Mouse (Mus musculus): ENCODE data around the gene Mef2c. TPM values are rescaled to one million over a fixed set of nuclear protein-coding genes. Genes with fewer than 3 reads are reported as not detected.

The Mef2c gene
- total RNA-seq, 2 experiments from 2014 or later, result 53.4 to 56.5 TPM

DNA sequence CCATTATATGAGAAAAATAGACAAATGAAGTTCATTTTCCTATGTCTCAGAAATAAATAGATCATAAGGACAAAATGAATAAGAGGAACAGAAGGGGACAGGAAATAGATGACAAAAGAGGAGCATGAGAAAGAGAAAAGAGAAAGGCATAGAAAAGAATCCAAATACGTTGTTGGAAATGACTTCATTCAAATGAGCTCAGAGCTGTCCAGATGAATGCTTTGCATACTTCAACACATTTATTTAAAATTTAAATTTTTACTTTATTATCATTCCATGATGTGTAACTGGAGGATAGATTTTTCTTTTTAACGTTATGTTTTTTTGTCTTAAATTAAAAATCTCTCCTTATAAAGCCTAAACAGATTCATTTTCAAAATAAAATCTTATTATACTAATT, 203.8 kb downstream of the Mef2c start:
- no peak for DNase-seq

DNA sequence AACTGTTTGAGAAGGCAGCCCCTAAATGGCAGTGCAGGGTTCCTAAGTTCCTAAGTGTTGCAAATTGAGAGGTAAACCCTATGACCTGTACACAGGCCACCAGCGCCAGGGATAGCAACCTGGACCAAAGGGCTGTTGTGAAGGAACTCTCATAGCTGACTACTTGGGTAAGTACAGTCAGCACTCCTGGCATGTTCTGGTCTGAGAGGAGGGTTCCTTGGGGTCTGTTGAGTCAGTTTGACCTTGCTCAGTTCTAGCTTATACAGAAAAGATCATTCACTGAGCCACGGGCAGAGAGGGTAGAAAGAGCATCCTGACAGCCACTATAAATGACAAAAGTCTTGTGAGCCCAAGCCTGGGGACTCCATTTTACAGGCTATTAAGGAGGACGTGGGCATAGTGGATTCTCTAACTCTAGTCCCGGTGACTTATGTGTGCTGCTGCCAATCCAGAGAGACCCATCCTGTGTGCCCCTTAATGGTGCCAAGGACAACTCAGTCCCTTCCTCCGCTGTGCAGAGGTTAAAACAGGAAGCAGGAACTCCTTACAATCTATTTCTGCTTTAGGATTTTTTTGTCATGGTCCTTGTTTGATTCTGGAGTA, 209.0 kb downstream of the Mef2c start:
- DNase-seq, result no peak

DNA sequence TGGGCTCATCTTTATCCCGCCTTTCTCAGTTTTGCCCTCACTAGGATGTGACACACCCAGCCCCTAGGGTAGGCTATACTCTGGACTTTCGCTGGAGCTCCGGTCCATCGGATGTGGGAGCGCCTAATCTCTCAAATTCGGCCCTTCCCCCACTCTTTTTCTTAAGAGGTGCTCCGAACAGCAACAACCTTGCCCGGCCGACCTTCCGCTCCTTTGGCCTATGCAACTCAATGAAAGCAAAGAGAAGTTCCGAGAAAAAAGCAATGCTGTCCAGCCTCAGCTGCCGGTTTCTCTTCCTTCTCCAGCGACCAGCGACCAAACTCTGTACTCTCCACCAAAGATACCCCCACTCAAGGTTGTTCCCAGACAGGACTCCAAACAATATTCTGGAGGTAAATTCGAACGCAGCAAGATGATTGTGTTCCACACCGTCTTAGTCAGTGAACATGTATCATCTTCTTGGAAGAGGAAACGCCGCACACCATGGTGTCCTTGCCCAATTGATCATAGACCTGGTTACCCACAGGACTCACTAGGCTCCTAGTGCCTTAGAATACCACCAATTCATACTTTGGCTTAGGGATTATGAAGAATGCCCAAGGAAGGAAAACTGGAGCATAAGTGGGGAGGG, 209.9 kb downstream of the Mef2c start:
- no peak for DNase-seq

DNA sequence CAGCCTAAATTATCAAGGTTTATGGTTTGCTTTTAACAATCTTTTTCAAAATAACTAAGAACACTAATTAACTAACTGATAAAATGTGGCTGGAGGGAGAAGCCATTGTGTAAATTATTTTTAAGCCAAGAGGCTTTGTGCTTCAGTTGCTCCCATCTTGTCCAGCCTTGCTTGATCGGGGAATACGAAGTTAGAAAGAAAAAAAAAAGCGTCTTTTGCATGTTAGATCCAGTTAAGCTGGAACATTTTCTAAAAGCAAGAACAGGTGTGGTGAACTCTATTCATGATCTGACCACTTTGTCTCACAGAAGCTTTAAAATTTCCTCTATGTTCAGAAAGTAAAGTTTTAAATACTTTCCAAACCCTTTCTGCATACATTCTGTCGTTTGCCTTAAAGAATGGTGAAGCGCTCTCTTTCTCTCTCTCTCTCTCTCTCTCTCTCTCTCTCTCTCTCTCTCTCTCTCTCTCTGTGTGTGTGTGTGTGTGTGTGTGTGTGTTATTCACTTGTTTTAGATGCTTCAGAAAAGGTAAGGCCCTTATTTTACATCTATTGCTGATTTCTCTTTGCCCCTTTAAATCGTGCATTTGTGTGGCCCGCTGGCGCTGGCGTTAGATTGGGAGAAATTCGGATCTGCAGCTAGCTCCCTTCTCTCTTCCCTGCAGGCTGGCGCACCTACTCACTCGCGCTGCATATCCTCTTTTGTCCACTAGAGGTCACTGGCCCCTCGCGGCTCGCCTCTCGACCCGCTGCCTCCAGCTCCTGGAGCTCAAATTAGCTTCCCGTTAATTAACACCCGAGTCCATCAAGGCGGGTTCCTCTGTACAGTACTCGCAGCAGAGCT, 210.9 kb downstream of the Mef2c start:
- peak; percentile 63 to 84 for DNase-seq

DNA sequence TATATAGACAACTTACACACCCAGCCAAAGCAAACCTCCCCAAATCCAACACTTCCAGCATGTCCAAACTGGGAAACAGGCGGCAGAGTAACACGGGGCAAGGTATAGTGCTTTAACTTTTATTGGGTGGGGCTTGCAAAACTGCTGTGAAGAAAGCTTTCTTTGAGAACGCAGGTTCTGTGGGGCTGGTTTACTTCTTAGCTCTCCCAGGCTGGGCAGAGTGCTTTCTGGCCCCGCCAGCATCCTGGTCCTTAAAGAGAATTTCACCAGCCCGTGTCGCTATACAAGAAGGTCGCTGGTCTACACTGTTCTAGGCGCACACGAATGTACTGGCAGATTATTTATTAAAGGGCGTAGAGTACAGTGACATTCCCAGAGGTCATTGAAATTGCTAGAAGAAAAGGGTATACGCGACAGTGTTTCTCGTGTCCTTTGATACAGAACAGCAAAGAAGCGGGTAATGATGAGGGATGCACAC, 211.5 kb downstream of the Mef2c start:
- DNase-seq, result no peak

DNA sequence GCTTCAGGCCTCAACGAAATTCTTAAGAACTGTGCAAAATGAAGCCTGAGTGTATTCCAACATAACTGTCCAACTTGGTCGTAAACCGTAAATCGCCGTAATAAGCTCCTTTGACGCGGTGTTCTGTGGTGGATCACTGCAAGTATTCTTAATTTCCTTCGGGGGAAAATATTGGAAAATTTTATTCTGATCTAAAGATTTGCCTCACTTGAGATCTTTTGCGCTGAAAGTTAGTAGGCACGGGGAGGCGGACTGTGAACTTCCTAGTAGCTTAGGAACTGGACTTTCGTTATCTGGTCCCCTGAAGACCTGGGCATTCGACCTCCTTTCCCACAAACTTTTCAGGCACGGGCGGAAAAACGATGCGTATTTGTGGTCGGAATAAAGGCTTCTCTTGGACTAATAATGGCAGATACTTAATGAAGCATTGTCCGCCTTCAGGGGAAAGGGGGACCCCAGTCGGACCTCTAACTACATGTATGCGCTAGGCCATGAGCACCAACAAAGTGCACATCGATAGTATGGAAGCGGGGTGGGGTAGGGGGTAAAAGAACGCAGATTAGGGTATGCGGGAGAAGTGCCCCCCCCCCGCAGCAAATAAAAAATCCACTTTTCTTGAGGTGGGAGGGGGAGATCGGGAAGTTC, 212.3 kb downstream of the Mef2c start:
- no peak for DNase-seq

Data from heart, adult 18-20 months (tissue).